Mouse (Mus musculus): ENCODE results near the gene Cyp2b19.
"Not testable (repeated sequence)": the region's sequence is repeated elsewhere in the genome, so short reads cannot be mapped to it uniquely, and the experiment has no call there.

GRCm38 (mm10) chr7:26786013-26786412 lies 29.1 kb downstream of the Cyp2b19 start:
- TF ChIP-seq CTCF (IDR thresholded peaks at IDR 0.05; ENCODE audit: control insufficient read depth, insufficient read depth, insufficient replicate concordance, low read depth, low read length); POLR2A (IDR thresholded peaks at IDR 0.05; ENCODE audit: control insufficient read depth, low read depth, low read length): not testable (repeated sequence)
